Mouse (Mus musculus) kidney, embryonic 16.5 days (tissue): ENCODE measurements at regions not wholly inside any gene's neighbourhood (a gene's known extent, or its start where the extent isn't known, plus 50 kb on each side); places are given as distances from the start of the nearest gene placed in this dataset.

ENCODE experiments used
- ATAC-seq: fragments of 200-750 bp; cut with Nextera tagmentation; 2 replicates; pipeline ENCODE4 v1.8.0; 2017; ENCODE audit warnings: moderate TSS enrichment; ENCODE audit not compliant: low FRiP score, low TSS enrichment
- H3K27ac ChIP-seq: fragments of 300-500 bp; sonication (generic); 2 replicates; pipeline ENCODE4 v1.5.1; 2014; ENCODE audit warnings: low read length
- H3K27me3 ChIP-seq: fragments of 300-500 bp; sonication (generic); 2 replicates; pipeline ENCODE4 v1.6.1; 2014; ENCODE audit warnings: low read length, control low read depth, mixed read lengths; ENCODE audit not compliant: insufficient read depth
- H3K36me3 ChIP-seq: fragments of 300-500 bp; sonication (generic); 2 replicates; pipeline ENCODE4 v1.6.1; 2014; ENCODE audit warnings: low read length, control low read depth, mixed read lengths; ENCODE audit not compliant: insufficient read depth
- H3K4me1 ChIP-seq: fragments of 300-500 bp; sonication (generic); 2 replicates; pipeline ENCODE4 v1.6.1; 2014; ENCODE audit warnings: low read length, control low read depth, mixed read lengths; ENCODE audit not compliant: insufficient read depth
- H3K4me2 ChIP-seq: fragments of 300-500 bp; sonication (generic); replicated peaks from 2 replicates; pipeline ENCODE4 v1.6.1; 2014; ENCODE audit warnings: low read depth, low read length
- H3K4me3 ChIP-seq: fragments of 300-500 bp; sonication (generic); 2 replicates; pipeline ENCODE4 v1.5.1; 2014; ENCODE audit warnings: mild to moderate bottlenecking, low read length
- H3K9ac ChIP-seq: fragments of 300-500 bp; sonication (generic); replicated peaks from 2 replicates; pipeline ENCODE4 v1.6.1; 2014; ENCODE audit warnings: low read length
- H3K9me3 ChIP-seq: fragments of 300-500 bp; sonication (generic); 2 replicates; pipeline ENCODE4 v1.6.1; 2016; ENCODE audit warnings: low read length, control low read depth
- WGBS: fragments of 180-500 bp; shearing (Covaris S2); extraction: QIAGEN DNeasy Blood & Tissue Kit; methylation state at CpG from one replicate; pipeline ENCODE4 v1.1.7; 2014; 5-methylcytosine and 5-hydroxymethylcytosine counted together

- no peak overlapping the region for H3K27ac ChIP-seq
- H3K4me3 ChIP-seq = no peak overlapping the region
- WGBS = 73% methylated on average over 1 of the region's 1 CpGs
- H3K27me3 ChIP-seq = no peaks in the 10 kb centered on the region
- H3K4me2 ChIP-seq = no peak overlapping the region
- H3K36me3 ChIP-seq = no peaks in the 10 kb centered on the region
- no peak overlapping the region for H3K9ac ChIP-seq
- no peaks in the 10 kb centered on the region for H3K4me1 ChIP-seq
- H3K9me3 ChIP-seq = no peaks in the 10 kb centered on the region
- ATAC-seq = no peak
These were observed 1048.3 kb downstream of the Pla2g4a start for GRCm38 (mm10) chr1:148912819-148913218.

- Histone ChIP-seq H3K4me3 (no peak overlapping the region), H3K9ac (no peak overlapping the region), H3K4me2 (no peak overlapping the region), H3K36me3 (no peaks in the 10 kb centered on the region), H3K27me3 (no peaks in the 10 kb centered on the region), H3K9me3 (no peaks in the 10 kb centered on the region), H3K27ac (no peak overlapping the region), H3K4me1 (no peaks in the 10 kb centered on the region)
- no peak for ATAC-seq
These were observed 1057.0 kb downstream of the Pla2g4a start for GRCm38 (mm10) chr1:148904067-148904466.

- no peaks in the 10 kb centered on the region for H3K4me1 ChIP-seq
- no peak overlapping the region for H3K4me2 ChIP-seq
- H3K27me3 ChIP-seq = no peaks in the 10 kb centered on the region
- no peak overlapping the region for H3K27ac ChIP-seq
- no peaks in the 10 kb centered on the region for H3K9me3 ChIP-seq
- ATAC-seq = no peak
- H3K4me3 ChIP-seq = no peak overlapping the region
- H3K9ac ChIP-seq = no peak overlapping the region
- H3K36me3 ChIP-seq = no peaks in the 10 kb centered on the region
These were observed 1058.0 kb downstream of the Pla2g4a start for GRCm38 (mm10) chr1:148903093-148903492.

GRCm38 (mm10) chr1:148901319-148902033 is 1059.6 kb downstream of the Pla2g4a start:
- Histone ChIP-seq H3K27me3 (no peaks in the 10 kb centered on the region), H3K9ac (no peak overlapping the region), H3K4me1 (no peaks in the 10 kb centered on the region), H3K9me3 (no peaks in the 10 kb centered on the region), H3K27ac (no peak overlapping the region), H3K36me3 (no peaks in the 10 kb centered on the region), H3K4me3 (no peak overlapping the region), H3K4me2 (no peak overlapping the region)
- 77% methylated on average over 2 of the region's 2 CpGs for WGBS
- ATAC-seq = no peak

GRCm38 (mm10) chr1:148870788-148871187 is 1090.3 kb downstream of the Pla2g4a start:
- no peak overlapping the region for H3K4me2 ChIP-seq
- no peaks in the 10 kb centered on the region for H3K9me3 ChIP-seq
- 88% methylated on average over 1 of the region's 1 CpGs for WGBS
- H3K36me3 ChIP-seq = no peaks in the 10 kb centered on the region
- no peak overlapping the region for H3K4me3 ChIP-seq
- H3K27me3 ChIP-seq = no peaks in the 10 kb centered on the region
- ATAC-seq = no peak
- H3K4me1 ChIP-seq = no peaks in the 10 kb centered on the region
- H3K9ac ChIP-seq = no peak overlapping the region
- no peak overlapping the region for H3K27ac ChIP-seq

- no peaks in the 10 kb centered on the region for H3K27me3 ChIP-seq
- no peaks in the 10 kb centered on the region for H3K36me3 ChIP-seq
- H3K4me3 ChIP-seq = no peak overlapping the region
- no peaks in the 10 kb centered on the region for H3K9me3 ChIP-seq
- H3K9ac ChIP-seq = no peak overlapping the region
- 85% methylated on average over 2 of the region's 2 CpGs for WGBS
- H3K4me2 ChIP-seq = no peak overlapping the region
- no peak overlapping the region for H3K27ac ChIP-seq
- no peak for ATAC-seq
- H3K4me1 ChIP-seq = no peaks in the 10 kb centered on the region
These were observed 1097.5 kb downstream of the Pla2g4a start for GRCm38 (mm10) chr1:148863582-148863981.

- no peaks in the 10 kb centered on the region for H3K4me1 ChIP-seq
- no peak overlapping the region for H3K4me2 ChIP-seq
- H3K9me3 ChIP-seq = no peaks in the 10 kb centered on the region
- no peak overlapping the region for H3K4me3 ChIP-seq
- H3K27me3 ChIP-seq = no peaks in the 10 kb centered on the region
- no peak for ATAC-seq
- WGBS = 87% methylated on average over 1 of the region's 1 CpGs
- no peaks in the 10 kb centered on the region for H3K36me3 ChIP-seq
- H3K9ac ChIP-seq = no peak overlapping the region
- no peak overlapping the region for H3K27ac ChIP-seq
These were observed 1108.1 kb downstream of the Pla2g4a start for GRCm38 (mm10) chr1:148852990-148853389.

- H3K9me3 ChIP-seq = no peaks in the 10 kb centered on the region
- H3K9ac ChIP-seq = no peak overlapping the region
- no peaks in the 10 kb centered on the region for H3K27me3 ChIP-seq
- H3K4me3 ChIP-seq = no peak overlapping the region
- no peaks in the 10 kb centered on the region for H3K36me3 ChIP-seq
- WGBS = 83% methylated on average over 2 of the region's 2 CpGs
- no peak for ATAC-seq
- no peak overlapping the region for H3K27ac ChIP-seq
- no peak overlapping the region for H3K4me2 ChIP-seq
- no peaks in the 10 kb centered on the region for H3K4me1 ChIP-seq
These were observed 1114.5 kb downstream of the Pla2g4a start for GRCm38 (mm10) chr1:148846595-148846994.

GRCm38 (mm10) chr1:148823146-148823545 is 1137.9 kb downstream of the Pla2g4a start:
- WGBS = 48% methylated on average over 3 of the region's 3 CpGs
- no peak overlapping the region for H3K4me2 ChIP-seq
- H3K9me3 ChIP-seq = no peaks in the 10 kb centered on the region
- no peak overlapping the region for H3K9ac ChIP-seq
- no peaks in the 10 kb centered on the region for H3K36me3 ChIP-seq
- no peak overlapping the region for H3K27ac ChIP-seq
- H3K4me3 ChIP-seq = no peak overlapping the region
- H3K27me3 ChIP-seq = no peaks in the 10 kb centered on the region
- no peak for ATAC-seq
- no peaks in the 10 kb centered on the region for H3K4me1 ChIP-seq

- Histone ChIP-seq H3K4me2 (no peak overlapping the region), H3K27me3 (no peaks in the 10 kb centered on the region), H3K4me1 (no peaks in the 10 kb centered on the region), H3K4me3 (no peak overlapping the region), H3K36me3 (no peaks in the 10 kb centered on the region), H3K27ac (no peak overlapping the region), H3K9me3 (no peaks in the 10 kb centered on the region), H3K9ac (no peak overlapping the region)
- ATAC-seq = no peak
These were observed 1152.4 kb downstream of the Pla2g4a start for GRCm38 (mm10) chr1:148808707-148809106.
